Mouse (Mus musculus) bone marrow, adult 2 months (tissue): ENCODE results near the gene Slc1a5.

Experiments used
- CTCF ChIP-seq: fragments of 200-500 bp; IDR thresholded peaks from 2 replicates; pipeline ENCODE4 v1.5.1; 2011; ENCODE audit warnings: low read length, control low read depth; ENCODE audit not compliant: control insufficient read depth, insufficient read depth
- POLR2A ChIP-seq: fragments of 200-500 bp; IDR thresholded peaks from 2 replicates; pipeline ENCODE4 v1.6.1; 2011; ENCODE audit warnings: low read depth, mild to moderate bottlenecking, control low read depth, low read length, borderline replicate concordance; ENCODE audit not compliant: control insufficient read depth

DNA sequence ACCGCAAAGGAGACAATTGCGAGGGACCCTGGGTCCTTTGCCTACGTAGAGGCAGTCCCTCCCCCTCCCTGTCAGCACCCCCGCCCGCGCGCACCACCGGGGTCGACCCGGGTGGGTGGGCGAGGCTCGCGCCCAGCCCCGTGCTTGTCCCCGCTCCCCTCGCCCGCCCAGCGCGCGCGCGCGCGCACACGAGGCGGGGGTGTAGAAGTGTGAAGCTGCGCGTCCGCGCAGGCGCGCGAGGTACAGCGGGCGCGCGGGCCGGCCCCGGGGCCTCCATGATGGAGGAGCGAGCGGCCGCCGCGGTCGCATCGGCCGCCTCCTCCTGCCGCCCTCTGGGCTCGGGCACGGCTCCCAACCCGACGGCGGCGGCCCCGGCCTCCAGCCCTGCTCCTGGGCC lies 34.9 kb downstream of the Slc1a5 start:
- TF ChIP-seq POLR2A: peak; percentile 47; the same call in 1 of the 2 replicates
- TF ChIP-seq CTCF: no peak
